Mouse (Mus musculus): ENCODE data around the gene Daglb.

The Daglb gene

DNA sequence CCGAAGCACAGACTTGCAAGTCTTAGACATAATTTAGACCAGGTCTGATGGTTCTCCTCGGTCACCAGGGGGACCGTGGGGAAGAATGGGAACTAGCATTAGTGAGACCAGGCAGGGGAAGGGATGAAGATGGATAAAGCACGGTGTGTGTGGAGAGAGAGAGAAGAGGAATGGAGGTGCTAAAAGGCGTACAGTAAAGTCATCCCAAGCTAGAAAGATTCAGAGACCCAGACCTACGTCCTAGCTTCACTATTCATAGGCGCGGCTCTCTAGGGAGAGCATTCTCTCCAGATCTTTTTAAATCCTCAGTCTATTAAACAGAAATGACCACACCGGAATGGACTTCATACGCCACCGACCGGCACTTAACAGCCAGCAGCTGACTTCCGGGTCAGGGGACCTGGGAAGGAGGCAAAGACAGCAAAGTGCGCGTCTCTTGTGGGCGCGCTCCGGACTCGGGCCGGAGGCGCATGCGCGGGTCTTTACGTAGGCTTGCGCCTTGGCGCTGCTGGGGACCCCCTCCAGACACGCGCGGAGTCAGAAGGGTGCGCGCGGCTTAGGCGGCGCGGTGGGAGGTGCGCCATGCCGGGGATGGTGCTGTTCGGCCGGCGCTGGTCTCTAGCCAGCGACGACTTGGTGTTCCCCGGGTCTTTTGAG is at the start of gene Daglb:
Daglb (plus strand) TSS at position 485 of the 657 bp plus-strand sequence.
- peak; percentile 84 for DNase-seq (ENCODE audit: low spot score)

DNA sequence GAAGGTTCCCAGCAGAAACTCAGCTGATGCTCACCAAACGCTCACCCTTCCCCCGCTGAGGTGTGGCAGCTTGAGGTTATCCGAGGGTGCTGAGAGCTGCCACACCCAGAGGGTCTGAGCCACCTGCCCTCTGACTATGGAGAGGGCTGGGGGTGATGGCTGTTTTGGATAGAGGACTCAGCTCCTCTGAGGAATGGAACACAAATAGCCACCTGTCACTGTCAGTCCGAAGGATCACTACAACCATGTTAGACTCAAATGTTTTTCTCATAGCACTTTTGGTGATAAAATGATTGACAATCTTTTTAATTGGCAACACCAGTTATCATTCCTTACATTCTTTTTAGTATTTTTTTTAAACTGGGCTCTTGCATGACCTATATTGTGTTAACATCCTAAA is 42.9 kb upstream of the Daglb start:
- no peak for DNase-seq (ENCODE audit: low spot score)

DNA sequence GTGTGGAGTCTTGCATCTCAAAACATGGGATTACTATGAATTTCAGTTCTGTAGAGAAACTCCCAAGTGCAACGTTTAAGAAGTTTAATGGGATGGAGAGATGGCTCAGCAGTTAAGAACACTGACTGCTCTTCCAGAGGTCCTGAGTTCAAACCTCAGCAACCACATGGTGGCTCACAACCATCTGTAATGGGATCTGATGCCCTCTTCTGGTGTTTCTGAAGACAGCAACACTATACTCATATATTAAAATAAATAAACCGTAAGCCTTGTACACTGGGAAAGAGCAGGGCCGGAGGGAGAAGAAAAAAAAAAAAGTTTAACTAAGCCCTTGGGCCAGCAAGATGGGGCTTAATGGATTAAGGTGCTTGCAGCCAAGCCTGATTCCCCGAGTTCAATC is 41.4 kb upstream of the Daglb start:
- no peak for DNase-seq (ENCODE audit: low spot score)

DNA sequence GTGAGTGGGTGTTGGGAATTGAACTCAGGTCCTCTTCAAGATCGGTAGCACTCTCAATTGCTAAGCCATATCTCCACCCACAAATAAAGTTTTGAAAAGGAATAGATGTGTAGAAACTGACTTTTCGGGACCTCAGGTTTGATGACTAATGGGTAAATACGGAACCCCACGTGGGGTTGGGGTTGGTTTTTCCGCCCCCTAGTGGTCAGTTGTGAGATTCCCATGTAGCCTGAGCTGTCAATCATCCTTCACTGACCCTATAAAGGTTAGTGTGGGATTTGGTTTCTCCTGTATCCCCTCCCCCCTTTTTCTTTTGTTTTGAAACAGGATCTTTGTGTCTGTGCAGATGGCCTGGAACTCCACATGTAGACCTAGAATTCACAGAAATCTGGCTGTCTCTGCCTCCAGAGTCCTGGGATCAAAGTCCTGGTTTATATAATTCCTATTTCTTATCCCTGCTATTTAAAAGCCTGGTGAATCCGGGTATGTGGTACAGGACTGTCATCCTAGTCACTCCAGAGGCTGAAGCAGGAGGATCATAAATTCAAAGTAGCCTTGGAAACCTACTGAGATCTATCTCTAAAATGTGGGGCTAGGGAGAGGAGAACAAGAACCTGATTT is 40.4 kb upstream of the Daglb start:
- DNase-seq (ENCODE audit: low spot score) = peak; percentile 74

DNA sequence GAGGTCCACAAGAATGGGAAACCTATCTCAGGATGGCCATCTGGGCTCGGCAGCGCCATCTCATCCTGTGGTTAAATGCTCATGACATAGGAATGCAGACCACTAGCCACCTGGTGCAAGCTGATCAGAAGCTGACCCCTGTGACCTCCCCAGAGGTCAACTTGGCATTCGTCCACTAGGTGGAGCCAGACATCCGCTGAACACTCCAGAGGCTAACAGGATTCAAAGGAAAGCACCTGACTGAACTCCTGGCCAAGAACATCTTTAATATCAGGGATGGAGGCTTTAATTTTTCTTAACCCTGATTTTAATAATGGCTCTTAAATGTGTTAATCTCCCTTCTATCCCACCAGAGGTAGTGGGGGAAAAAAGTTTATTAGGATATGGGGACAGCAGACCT is 30.0 kb upstream of the Daglb start:
- peak; percentile 70 for DNase-seq (ENCODE audit: low spot score)

DNA sequence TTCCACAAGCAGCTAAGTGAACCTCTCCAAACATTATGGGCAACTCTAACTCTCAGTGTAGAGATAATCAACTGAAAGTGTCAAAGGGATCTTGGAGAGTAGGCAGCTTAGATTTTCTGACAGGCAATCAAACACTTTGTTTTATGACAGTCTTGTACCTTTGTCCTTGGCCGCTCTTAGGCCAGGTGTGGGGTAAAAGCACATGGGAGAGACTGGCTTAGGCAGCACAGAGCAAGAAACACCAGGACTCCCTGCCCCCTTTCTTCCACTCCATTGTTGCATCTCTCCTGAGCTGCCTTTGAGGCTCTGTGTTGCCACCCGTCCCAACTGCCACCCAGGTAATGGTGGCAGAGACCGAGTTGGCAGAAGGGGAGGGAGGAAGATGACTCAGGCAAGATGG is 23.1 kb upstream of the Daglb start:
- DNase-seq (ENCODE audit: low spot score) = no peak

DNA sequence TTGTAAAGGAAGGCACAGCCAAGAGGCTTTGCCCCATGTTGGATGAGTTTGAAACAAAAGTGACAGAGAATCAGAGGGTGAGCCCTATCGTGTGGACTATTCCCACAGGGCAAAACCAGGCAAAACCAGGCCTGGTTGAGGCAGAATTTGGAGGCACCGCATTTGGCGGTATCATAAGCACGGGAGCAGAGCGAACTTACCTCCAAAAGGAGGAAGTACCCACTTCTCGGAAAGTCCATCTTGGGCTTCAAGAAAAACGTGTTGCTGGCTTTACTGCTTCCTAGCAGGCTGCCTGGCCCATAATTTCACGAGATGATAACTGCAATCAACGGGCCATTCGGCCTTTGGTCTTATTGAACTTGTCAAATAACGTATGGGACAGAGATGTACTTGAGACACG is 22.6 kb upstream of the Daglb start:
- no peak for DNase-seq (ENCODE audit: low spot score)

GRCm38 (mm10) chr5:143463671-143464070 is 713 bp upstream of the Daglb start:
- no peak for DNase-seq (ENCODE audit: low spot score)

DNA sequence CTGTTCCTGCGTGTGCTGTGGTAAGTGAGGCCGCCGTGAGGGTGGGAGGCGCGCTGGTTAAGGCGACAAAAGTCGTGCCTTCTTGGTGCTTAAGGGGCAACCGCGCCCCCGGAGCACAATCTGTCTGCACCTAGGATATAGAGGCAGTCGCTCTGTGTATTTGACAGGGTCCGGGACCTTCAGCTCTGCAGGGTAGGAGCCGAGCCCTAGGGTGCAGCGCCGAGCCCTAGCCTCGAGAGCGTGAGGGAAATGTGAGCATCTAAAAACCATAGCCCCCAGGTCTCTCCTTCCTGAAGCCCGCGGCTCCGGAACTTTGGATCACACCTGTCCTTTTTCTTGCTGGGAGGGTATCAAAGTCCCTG is 354 bp downstream of the Daglb start:
- DNase-seq (ENCODE audit: low spot score) = no peak

DNA sequence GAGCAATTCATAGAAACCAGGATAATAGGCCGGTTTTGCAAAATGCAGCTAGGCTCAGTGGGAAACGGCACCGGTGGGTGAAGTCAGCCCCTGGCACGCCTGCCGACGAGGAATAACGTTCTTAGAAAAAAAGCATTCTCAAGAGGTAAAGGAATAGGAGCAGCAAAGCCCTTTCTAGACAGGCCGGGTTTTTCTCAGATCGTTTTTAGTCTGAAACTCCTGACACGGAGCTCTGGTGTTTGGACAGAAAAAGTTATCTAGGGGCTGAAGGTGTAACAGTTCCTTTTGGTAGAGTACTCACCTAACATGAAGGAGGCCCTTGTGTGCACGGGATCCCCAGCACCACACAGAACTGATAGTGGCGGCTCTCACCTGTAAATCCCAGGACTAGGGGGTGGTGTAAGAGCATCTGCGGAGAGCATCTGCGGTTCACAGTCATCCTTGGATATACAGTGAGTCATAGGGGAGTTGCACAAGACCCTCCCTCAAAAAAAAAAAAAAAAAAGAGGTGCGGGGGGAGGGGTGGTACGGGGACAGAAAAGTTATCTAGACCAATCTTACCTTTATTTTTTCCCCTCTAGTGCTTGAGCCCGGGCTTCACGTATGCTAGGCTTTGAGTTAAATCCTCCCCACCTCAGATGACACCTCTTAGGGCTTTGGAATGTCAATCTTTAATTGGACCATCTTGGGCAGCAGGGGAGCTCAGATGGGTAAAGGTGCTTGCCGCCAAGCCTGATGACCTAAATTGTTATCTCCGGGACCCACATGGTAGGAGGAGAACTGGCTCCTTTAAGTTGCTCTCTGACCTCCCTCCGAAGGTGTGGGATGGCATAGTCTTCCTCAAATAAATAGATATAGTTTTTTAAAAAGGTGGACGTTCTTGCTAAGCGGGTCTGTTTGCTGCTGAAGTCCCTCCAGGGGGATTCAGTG is 1.0 kb downstream of the Daglb start:
- DNase-seq (ENCODE audit: low spot score) = peak; percentile 64

DNA sequence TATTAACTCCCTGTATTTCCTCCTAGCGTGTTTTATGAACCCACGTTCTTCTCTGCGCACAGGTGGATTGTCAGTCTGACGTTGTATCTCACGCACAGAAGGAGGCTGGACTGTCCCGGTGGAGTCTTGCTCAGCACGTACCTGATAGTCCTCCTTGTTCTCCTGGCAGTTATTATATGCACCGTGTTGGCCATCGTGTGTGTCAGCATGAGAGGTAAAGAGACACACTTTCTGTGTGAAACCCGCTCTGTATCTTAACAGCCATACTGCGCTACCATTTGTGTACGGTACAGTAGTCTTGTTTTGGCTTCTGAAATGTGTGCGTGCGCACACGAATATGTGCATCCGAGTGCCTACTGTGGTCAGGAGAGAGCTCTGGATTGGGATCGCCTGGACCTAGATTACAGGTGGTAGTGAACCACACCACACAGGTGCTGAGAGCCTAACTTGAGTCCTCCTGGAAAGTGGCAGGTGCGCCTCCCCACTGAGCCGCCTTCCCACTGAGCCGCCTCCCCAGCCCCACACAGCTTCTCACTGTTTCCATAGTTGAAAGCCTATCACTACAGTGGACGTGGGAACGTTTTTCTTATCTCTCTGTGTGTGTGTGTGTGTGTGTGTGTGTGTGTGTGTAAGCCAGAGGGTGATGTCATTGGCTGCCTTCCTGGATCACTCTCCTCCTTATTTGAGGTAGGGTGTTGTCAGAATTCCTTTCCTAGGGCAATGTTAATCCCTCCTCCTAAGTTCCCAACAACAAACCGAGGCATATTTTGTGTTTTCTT is 2.7 kb downstream of the Daglb start:
- no peak for DNase-seq (ENCODE audit: low spot score)

DNA sequence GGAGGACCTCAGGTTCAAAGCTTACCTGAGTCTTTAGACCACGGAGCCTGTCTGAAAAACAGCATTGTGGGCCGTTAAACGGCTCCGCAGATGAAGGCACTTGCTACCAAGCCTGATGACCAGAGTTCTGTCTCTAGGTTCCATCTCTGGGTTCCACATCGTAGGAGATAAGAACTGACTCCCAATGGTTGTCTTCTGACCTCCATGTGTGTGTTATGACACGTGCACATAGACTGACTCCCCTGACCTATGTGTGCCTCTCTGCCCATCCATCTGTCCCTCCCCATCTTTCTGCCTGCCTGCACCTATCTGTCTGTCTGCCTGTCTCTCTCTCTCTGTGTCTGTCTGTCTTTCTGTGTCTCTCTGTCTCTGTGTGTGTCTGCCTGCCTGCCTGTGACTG is 3.5 kb downstream of the Daglb start:
- DNase-seq (ENCODE audit: low spot score) = no peak

- DNase-seq (ENCODE audit: low spot score) = no peak
Observed at GRCm38 (mm10) chr5:143469628-143470027, 5.2 kb downstream of the Daglb start.

- no peak for DNase-seq (ENCODE audit: low spot score)
Observed at GRCm38 (mm10) chr5:143470421-143471164, 6.2 kb downstream of the Daglb start.

- DNase-seq (ENCODE audit: low spot score) = no peak
Observed at GRCm38 (mm10) chr5:143471165-143471546, 6.8 kb downstream of the Daglb start.

DNA sequence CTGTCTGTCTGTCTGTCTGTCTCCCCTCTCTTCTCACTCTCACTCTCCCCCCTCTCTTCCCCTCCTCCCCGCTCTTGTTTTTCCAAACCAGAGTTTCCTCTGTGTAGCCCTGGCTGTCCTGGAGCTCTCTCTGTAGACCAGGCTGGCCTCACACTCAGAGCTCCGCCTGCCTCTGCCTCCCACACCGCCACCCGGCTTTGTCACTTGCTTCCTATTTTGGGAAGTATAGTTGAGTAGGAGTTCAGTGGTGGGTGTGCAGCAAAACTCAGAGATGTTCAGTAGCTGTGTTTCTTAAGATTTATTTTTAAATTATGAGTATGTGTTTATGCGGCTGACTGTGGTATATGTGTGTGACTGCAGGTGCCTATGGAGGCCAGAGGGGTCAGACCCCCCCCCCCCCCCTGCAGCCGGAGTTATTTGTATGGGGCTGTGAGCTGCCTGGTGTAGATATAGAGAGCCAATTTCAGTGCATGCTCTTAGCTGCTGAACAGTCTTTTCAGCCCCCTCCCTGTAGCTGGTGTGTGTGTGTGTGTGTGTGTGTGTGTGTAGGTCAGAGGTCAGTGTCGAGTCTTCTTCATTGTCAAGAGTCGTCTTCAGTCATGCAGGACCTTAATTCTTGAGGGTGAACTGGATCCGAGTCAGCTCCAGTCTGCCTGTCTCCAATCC is 7.7 kb downstream of the Daglb start:
- no peak for DNase-seq (ENCODE audit: low spot score)

GRCm38 (mm10) chr5:143475153-143475844 is 10.9 kb downstream of the Daglb start:
- no peak for DNase-seq (ENCODE audit: low spot score)

DNA sequence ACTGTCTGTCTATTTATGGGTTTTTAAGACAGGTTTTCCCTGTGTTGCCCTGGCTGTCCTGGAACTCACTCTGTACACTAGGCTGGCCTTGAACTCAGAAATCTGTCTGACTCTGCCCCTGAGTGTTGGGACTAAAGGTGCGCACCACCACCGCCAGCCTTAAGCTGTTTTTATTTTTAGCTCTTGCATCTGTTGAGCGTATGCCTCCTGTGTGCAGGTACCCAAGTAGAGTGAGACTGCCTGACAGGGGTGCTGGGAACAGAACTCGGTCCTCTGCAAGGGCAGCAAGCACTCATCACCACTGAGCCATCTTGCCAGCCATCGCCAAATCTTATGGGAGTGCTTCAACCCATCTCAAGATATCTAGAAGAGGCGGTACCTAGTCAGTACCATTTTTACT is 11.6 kb downstream of the Daglb start:
- no peak for DNase-seq (ENCODE audit: low spot score)

DNA sequence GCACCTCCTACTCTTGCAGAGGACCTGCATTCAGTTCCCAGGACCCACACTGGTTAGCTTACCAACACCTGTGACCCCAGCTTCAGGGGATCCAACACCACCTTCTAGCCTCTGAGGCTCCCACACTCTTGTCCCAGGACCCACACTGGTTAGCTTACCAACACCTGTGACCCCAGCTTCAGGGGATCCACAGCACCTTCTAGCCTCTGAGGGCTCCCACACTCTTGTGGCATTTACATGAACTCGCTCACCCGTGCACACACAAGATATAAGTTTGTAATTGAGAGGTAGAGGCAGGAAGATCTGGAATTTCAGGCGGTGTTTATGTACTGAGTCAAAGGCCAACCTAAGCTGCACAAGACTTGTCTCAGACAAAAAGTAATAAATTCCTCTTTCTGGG is 13.5 kb downstream of the Daglb start:
- no peak for DNase-seq (ENCODE audit: low spot score)

DNA sequence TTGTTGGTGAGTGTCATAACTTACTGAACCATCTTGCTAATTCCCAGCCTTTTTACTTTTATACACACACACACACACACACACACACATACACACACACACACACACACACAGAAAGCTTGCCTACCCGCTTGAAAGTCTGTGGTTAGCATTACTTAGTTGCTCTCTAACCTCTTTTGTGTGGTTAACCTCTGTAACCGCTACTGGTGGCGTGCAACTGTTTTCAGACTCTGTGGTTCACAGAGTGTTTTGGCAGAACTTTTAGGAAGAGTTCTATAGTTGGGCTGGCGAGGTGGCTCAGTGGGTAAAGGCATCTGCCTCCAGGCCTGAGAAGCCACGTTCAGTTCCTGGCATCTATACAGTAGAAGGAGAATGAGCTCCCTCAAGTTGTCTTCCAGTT is 20.6 kb downstream of the Daglb start:
- DNase-seq (ENCODE audit: low spot score) = no peak

All from c-Kit-positive CD71-positive TER-119-positive erythroid progenitor cells, embryonic 14.5 days (primary cell).